Mouse (Mus musculus): ENCODE measurements around the gene Gm9857.

The Gm9857 gene

DNA sequence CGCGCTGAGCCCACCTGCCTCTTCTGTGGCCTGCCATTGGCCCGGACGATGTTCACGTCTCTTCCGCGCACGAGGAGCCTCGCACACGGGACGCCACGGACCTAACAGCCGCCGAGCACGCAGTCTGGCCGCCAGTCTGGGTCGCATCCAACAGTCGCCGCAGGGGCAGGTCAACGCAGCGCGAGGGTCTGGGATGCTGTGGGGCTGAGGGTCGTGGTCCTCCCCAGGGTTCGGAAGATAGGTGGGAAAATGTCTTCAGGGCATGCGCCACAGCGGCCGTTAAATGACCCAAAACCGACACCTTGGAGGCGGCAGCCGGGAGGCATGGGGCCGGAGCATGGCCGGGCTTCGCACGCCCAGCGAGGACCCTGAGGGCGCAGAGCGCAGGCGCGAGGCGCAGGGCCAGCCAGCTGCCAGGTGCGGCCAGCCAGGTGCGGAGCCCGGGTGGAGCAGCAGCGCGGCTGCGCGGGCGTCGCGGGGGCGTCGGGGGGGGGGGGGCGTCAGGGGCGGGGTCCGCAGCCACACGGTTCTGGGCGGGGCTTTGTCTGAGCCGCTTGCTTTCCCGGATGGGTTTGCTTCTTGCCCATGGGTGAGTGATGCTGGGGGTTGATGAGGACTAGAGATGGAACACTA, at the start of gene Gm9857:
Gene Gm9857, minus strand, starts transcription at position 445 of the 633 bp plus-strand sequence.
- DNase-seq (ENCODE audit: low read depth, low spot score), result peak; percentile 20

DNA sequence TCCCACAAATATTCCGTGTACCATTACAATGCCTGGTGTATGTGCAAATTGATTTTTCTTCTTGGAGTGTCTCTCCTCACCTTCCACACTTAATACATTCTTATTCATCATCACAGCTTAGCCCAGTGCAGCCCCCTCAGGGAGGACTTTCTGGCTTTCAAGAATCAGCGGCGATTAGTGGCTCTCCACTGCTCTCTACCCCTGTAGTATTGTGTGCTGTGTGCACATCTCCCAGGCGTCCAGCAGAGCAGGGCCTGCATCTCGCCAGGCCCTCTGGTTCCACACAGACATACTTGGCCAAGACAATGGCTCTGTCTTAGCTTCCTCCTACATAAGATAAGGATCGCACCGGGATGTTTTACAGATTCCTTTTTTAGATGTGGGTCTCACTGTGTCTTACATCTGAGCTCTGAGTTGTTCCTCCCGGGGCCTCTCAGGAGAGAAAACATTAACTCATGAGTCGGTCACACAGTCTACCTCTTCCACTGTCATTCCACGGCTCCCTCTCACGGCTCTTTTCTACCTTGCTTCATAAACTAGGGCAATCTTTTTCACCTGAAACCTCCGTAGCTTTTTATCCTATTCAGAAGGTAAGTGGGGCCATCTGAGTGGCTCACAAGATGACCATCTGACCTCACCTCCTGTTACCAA, 46.9 kb upstream of the Gm9857 start:
- no peak for DNase-seq (ENCODE audit: low read depth, low spot score)

DNA sequence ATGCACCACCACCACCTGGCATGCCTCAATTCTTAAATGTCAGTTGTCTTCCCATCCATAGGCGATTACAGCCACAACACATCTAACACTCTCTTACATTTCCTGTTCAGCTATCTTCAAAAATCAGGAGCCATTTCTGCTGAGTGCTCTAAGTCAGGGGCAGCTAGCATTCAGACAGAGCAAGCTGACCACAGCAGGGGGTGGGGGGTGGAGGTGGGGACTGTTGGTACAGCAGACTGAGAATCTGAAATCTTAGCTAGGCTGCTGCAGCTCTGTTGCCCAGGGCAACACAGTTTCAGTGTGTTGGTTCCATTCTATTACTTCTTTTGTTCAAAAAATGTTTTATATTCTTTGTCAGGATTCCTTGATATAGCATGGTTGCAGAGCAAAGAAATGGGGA, 46.3 kb upstream of the Gm9857 start:
- DNase-seq (ENCODE audit: low read depth, low spot score), result no peak

DNA sequence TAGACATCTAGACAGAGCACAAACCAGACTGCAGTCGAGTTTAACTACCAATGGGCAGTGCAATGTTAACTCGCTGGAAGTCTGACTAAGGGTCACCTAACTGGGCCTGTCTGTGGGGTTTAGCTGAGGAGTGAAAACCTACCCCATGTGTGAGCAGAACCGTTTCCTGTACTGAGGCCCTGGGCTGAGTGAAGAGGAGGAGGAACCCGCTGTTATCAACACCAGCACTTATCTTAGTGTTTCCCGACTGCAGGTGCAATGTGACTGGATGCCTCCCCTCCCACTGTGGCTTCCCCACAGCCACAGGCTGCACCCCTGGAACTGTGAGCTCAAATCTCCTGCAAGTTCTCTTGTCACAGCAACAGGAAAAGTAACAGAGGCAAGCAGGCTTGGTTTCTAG, 43.7 kb upstream of the Gm9857 start:
- no peak for DNase-seq (ENCODE audit: low read depth, low spot score)

DNA sequence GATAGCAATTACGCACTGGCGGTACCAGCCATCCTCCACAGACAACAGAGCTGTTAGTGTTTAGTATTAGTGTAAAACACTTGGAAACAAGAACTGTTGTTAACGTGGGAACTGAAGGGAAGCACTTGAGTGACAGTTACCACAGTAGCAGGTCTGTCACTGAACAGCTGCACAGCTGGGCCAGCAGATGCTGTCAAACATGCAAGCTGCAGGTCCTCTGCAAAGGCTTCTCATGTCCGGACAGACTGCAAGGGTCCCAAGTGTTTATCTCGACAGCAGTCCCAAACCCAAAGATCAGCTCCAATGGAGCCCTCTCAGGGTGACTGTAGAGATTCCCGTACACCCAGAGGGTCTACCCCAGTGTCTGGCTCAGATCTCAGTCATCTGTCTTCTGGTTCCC, 41.7 kb upstream of the Gm9857 start:
- no peak for DNase-seq (ENCODE audit: low read depth, low spot score)

DNA sequence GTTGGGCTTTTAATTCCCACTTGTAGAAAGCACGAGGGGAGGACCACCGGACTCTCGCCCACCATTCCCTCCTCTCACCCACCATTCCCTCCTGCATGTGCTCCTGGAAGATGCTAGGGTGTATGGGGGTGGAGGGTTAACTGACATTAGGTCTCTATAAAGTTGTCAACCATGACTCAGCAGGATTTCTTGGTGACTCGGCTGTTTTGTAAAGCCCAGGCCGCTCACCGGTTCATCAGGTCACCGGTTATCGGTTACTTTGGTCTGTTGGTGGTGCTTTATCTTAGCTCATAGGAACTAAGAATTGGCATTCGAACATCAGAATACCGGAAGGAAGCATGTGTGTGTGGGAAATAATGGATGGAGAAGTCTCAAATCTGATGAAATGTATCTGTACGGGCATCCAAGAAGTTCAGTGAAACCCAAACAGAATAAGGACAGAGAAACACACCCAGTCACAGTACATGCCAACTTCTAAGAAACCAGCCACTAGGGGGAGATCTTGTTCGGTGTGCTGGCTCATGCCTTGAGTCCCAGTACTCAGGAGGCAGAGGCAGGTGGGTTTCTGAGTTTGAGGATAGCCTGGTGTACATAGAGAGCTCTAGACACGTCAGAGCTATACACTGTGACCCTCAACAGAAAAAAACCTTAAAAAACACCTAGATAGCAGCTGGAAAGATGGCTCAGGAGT, 37.2 kb upstream of the Gm9857 start:
- peak; percentile 26 for DNase-seq (ENCODE audit: low read depth, low spot score)

DNA sequence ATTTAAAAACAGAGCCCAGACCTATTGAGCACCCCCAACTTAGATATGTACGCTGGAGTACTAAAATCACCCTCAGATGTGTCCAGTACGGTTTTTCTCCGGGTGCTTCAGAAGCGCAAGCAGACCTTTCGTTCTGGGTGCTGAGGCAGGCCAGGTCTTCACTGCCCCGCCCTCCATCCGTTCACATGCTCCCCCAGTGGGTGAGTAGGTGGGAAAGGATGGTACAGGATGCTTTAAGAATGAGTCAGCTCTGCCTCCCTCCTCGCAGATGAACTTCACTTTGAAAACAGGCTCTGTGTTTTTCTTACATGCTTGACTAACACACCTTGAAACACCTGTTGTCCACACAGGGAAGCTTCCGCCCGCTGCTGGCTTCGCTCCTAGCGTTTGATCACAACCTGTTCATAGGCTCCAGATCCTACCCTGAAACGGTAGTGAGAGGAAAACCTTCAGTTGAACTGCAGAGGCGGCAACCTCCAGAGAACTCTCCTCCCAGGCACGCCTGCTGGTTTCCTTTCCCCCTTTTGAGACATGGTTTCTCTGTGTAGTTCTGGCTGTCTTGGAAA, 34.8 kb upstream of the Gm9857 start:
- no peak for DNase-seq (ENCODE audit: low read depth, low spot score)

DNA sequence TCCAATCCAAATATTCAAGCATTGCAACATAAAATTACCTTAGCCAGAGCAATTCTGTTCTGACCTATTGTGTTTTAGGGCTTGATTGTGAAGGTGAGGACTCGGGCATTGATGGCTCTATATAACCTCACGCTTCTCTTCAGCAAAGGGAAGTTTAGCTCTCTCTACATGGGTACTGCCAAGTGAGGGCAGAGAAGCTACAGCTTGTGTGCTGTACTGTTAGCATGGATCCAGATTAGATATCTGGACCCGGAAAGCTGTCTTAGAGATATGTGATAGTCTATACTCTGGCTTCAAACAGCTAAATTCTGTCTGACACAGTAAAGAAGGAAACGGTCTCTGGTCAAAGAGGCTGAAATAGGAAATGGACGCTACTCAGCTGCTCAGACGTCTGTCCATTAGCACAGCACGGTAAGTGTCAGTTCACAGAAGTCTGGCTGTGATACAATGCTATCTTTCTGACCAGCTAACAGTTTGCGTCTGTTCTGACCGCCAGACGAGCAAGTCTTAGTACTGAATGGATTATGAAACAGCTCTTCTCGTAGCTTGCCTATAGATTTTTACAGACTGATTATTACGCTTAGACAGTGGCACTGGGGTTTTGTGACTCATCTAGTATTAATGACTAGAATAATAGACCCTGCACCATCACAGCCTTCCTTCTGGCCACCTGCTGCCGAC, 33.9 kb upstream of the Gm9857 start:
- no peak for DNase-seq (ENCODE audit: low read depth, low spot score)

DNA sequence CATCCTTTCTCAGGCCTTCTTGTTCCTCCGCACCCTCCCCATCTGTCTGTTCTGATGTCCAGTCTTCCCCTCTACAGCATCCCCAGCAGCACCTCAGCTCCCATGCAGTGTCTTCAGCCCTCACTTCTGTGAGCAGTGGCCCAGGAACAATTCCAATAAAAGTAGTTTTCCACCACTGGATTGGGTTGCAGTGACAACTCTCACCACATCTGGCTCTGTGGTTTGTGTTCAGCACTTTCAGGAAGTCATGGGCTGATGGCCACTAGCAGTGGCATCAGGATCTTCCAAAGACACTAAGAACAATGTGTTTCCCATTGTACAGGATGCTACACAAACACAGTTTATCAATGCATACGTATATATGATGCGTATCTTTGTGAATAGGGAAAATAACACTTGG, 25.8 kb upstream of the Gm9857 start:
- no peak for DNase-seq (ENCODE audit: low read depth, low spot score)

DNA sequence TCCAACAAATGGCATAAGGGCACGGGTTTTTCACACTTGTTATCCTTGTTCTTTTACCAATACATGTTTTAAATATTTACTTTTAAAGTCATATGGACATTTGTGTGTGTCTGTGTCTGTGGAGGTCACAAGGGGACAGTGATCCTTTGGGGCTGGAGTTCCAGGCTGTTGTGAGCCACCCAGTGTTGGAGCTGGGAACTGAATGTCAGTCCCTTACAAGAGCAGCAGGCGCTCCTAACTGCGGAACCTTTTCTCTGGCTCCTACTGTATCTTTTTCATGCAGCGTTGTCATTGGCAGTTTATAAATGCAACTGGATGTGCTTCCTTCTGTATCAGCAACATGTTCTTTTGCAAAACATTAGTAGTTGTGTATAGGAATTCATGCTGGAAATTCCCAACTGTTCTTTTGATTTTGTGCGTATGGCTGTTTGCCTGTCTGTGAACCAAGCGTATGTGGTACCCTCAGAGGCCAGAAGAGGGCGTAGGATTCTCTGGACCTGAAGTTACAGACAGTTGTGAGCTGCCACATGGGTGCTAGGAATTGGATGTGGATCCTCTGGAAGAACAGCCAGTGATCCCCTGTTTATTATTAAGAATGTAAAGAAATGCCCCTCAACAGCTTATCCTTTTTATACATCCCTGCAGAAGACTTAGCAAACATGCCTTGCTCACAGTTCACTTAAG, 24.3 kb upstream of the Gm9857 start:
- DNase-seq (ENCODE audit: low read depth, low spot score), result peak; percentile 45

DNA sequence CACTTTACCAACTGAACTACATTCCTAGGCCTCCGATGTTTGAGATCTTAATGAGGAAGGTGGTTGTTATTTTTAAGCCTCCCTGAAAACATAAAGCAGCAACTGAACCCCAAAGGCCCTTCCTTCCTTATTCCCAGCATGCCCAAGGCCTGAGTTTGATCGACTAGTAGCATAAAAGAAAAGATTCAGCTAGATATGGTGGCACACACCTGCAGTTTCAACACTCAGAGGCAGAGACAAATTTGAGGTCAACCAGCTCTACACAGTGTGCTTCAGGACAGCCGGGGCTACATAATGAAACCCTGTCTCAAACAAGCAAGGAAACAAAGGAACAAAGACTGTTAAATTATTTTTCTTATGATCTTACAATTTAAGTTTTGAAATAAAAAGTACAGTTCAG, 23.5 kb upstream of the Gm9857 start:
- no peak for DNase-seq (ENCODE audit: low read depth, low spot score)

DNA sequence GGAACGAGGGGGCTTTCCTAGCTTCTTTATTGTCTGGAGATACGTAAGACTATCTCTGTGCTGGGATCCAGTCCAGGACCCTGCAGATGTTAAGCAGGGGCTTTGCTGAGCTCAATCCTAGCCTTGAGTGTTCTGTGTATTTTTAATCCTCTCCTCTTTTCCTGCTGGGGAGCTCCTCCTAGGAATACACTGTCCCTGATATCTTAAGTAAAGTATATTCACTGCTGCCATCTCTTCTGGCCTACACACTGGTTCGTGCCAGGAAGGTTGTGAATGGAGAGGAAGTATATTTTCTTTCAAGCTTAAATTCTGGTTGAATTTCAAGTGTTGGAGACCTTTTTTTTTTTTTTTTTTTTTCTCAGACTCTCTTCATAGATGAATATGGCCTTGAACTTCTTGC, 23.0 kb upstream of the Gm9857 start:
- no peak for DNase-seq (ENCODE audit: low read depth, low spot score)

DNA sequence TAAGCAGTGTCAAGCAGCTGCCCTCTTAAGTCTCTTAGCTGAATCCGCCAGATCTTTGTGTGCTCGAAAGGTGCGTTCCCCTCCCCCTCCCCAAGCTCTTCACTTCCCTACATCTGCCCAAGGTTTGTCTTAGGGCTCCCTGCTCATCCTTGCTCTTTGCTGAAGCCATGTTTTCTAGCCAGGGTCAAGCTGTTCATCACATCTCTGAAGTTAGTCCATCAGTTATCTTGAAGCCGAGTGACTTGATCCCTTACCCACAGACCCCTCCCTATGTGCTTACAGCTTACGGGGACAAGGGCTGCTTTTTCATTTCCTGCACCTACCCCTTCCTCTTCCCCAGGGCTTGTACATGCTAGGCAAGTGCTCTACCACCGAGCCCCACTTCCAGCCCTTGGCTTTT, 21.4 kb upstream of the Gm9857 start:
- DNase-seq (ENCODE audit: low read depth, low spot score), result no peak

DNA sequence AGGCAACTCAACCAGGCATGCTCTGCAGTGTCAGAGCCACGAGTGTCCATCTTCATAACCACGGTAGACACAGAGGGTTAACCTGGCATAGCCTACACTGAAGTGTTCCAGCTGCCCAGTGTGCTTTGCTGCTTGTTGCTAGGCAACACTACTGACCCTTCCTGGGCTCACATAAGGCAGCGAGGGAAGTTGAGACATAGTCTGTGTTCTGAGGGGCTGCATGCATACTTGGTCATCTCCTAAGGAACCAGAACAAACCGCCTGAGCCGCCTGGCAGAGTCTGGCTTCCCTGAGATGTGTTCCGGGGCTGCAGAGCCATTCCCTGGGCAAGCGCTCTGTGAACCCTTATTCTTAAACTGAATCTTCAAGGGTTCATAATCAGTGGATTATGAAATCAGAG, 21.0 kb upstream of the Gm9857 start:
- no peak for DNase-seq (ENCODE audit: low read depth, low spot score)

DNA sequence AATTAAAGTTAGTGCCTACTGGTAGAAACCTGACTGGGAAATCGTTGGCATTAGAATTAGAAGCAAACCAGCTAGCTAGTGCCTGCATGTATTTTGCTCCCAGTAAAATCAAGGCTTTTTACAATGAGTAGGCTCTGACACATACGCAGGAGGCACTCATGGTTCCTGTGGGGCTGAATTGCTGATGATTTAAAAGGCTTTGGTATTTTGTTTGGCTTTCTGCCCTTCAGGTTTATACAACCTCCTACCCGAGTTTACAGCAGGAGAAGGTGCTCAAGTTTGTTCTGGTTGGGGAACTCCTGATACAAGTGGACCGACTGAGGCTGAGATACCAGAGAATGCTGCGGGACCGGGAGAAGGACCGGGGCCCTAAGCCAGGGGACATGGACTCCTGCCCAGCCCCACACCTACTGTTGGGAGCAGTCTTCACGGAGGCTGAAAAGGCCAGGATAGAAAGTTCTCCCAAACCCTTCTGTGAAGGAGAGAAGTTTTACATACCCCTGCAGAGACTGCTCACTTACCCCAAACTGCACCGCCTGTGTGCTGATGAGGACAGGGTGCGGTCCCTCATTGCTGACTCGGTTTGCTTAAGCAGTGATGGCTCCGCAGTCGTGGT, 19.5 kb upstream of the Gm9857 start:
- DNase-seq (ENCODE audit: low read depth, low spot score), result no peak

DNA sequence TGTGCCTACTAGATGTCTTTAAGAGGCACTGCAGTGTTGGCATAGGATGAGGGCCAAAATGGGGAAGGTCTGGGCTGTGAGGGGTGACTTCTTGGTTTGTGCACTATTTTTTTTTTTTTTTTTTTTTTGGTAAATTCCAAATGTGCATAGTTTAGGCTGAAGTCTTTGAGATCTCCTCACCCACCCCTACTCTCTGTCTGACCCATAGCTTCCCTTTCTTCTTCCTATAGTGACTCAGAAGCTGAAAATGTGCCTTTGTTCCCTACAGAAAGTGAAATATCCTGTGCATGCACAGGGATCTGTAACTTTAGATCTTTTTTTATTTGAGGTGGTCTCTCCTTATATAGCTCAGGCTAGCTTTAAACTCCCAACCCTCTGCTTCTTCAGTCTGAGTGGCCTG, 17.7 kb upstream of the Gm9857 start:
- DNase-seq (ENCODE audit: low read depth, low spot score), result no peak

DNA sequence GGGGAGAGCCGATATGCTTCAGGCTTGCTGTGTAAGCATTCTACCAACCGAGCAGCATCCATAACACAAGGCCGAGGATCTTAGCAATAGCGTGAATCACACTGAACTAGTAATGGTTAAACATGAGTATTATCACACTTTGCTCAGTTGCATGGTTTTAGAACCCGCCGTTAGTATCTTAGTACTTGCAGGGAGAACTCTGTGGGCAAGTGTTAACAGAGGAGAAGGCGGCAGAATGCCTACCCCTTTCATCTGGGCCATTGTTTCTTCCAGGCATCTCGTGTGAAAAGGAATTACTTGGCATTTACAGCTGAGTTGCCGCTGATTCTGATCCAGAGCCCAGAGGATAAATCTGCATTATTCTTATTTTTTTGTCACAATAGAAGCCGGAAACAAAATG, 751 bp upstream of the Gm9857 start:
- no peak for DNase-seq (ENCODE audit: low read depth, low spot score)

DNA sequence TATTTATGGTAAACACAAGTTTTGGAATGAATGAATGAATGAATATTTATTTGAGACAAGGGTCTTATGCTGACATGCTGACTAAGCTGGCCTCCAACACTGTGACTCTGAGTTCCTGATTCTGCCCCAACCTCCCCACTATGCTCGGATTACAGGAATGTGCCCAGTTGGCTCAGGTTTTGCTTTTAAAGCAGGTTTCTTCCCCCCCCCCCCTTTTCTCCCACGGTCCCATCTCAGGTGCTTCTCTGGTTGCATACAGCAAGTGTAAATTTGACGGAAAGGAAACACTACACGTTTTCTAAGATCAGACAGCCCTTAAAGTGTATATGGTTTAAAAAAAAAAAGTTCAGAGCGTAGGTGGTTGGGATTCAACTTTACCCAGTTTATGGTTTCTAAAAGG, 672 bp downstream of the Gm9857 start, which contains the start of gene Henmt1:
Gene Henmt1, plus strand, starts transcription at position 301 of the 400 bp plus-strand sequence.
- no peak for DNase-seq (ENCODE audit: low read depth, low spot score)

DNA sequence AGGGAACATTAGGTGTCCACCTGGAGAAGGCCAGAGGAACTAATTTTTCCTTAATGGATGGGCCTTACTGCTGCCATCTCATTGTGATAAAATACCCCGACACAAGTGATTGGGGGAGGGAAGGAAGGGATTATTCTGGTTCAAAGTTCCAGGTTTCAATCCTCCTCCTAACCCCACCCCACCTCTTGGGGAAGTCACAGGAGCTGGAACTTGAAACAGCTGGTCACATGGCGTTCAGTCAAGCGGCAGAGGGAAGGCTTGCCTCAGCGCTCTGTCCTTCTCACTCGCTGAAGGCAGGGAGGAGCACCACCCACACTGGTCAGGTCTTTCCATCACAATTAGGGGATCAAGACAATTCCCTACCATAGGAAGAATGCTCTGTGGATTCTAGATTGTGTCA, 1.6 kb downstream of the Gm9857 start:
- no peak for DNase-seq (ENCODE audit: low read depth, low spot score)

DNA sequence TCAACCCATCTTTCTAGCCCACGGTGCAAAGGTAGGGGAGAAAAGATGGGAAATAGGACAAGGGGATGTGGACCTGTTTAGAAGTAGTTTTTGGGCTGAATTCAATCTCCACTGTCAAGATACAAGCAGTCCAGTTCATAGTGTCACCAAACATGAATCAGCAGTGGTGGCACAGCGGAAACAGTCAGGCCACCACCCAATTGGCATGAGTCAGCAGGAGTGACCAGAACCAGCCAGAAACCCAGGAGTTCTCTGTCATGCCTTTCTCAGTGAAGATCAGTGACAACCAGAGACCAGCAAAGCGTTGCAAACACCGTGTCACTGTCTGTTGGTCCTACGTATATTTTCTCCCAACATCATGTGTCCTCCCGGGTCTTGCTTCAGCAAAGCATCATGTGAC, 6.7 kb downstream of the Gm9857 start:
- DNase-seq (ENCODE audit: low read depth, low spot score), result no peak

DNA sequence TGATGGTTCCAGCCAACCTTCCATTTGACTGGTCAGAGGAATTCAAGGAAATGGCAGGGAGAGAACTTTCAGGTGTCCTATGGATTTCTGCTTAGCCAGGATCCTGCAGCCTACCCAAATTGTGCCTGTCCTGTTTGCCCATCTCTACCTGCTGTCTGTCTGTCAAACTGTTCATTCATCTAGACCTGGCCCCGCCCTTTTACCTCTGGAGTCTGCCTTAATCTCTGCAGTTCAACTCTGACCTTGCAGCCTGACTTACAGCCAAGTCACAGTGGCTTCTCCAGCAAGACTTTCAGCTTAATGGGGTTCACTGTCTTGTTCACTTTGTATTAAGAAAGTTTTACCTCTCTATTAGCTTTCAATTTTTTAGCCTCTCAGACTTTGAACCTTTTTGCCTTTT, 13.9 kb downstream of the Gm9857 start:
- no peak for DNase-seq (ENCODE audit: low read depth, low spot score)
